Mouse (Mus musculus) monocyte, adult 5-6 weeks (primary cell): Measurements from ENCODE around the gene Zfp219. TPM values are rescaled to one million over a fixed set of nuclear protein-coding genes. Genes with fewer than 3 reads are reported as not detected.

ENCODE experiments used
- ATAC-seq: fragments of 153-309, 156-312 bp; replicated peaks from 2 replicates; pipeline ENCODE4 v1.8.0; 2017; ENCODE audit warnings: mild to moderate bottlenecking; ENCODE audit not compliant: low TSS enrichment, insufficient number of reproducible peaks, severe bottlenecking, poor library complexity, low FRiP score
- total RNA-seq: library from RNA; stranded (forward); fragments of 200-1000, 200-491, 200-594 nt; gene quantifications from 3 replicates; pipeline ENCODE4 v1.2.3, GENCODE M21; 2017

Zfp219 gene
- total RNA-seq, 1 experiment from 2014 or later, result 7.1 TPM

DNA sequence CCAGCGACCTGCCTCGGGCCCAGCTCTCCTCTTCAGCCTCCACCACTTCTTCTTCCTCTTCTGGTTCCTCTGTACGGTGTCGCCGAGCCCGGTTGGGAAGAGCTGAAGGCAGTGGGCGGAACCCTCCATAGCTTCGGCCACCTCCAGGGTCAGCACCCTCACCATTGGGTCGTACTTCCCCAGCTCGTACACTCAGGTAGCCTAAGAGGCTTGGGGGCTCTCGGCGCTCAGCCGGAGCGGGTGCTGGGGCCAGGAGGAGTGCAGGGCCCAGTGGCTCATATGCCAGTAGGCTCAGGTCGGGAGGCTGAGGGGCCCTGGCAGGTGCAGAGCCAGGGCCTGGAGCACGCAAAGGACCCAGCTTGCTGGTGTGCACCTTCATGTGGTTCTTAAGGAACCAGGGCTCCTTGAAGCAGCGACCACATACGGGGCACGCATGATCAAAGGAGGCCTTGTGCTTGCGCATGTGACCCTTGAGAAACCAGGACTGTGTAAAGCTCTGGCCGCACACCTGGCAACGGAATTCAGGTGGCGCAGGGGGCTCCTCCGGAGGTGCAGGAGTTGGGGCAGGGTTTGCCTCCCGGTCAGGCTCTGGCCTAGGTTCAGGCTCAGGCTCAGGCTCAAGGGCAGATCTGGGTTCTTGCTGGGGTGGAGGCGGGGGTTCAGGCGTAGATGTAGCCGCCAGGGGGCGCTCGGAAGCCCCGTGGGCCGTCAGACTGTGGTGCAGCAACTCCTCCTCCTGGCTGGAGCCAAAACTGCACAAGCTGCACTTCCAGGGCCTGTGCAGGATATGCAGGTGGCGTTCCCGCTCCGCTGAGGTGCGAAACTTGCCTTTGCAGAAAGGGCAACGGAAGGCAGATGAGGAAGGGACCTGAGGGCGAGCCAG lies 12.0 kb downstream of the Zfp219 start:
- peak; percentile 82 for ATAC-seq

DNA sequence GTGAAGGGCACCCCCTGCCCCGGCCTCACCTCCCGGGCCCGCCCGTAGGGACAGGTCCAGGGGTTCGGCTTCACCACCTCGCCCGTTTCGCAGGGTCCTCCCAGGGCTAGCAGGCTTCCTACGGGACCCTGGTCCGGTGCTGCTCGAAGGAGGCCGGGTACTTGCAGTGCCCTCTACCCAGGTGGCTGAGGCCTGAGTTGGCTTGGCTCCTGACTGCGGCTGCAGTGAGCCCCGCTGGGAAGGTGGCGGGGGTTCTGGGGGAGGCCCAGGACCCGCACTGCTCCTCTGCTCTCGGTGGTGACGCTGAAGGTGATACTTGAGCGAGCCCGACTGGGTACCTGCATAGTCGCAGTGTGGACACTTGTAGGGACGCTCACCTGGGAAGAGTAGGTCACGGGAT lies 13.8 kb downstream of the Zfp219 start:
- ATAC-seq, result no peak

GRCm38 (mm10) chr14:52006241-52006640 lies 14.3 kb downstream of the Zfp219 start:
- no peak for ATAC-seq

- ATAC-seq, result no peak
Observed at GRCm38 (mm10) chr14:52005616-52006015, 14.9 kb downstream of the Zfp219 start.

GRCm38 (mm10) chr14:52005141-52005540 lies 15.4 kb downstream of the Zfp219 start:
- no peak for ATAC-seq

- ATAC-seq, result no peak
Observed at GRCm38 (mm10) chr14:52003981-52004495, 16.5 kb downstream of the Zfp219 start.

DNA sequence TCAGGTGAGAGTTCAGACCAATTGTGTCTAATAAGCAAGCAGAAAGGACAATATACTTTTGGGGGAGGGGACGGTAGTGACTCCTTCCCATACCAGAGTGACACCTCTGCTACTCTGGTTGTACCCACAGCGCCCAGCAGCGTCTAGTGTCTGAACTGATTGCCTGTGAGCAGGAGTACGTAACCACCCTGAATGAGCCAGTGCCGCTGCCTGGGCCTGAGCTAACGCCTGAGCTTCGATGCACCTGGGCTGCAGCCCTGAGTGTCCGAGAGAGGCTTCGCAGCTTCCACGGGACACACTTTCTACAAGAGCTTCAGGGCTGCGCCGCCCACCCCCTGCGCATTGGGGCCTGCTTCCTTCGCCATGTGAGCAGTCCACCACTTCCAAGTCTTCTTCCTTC lies 23.1 kb downstream of the Zfp219 start:
- ATAC-seq, result no peak

GRCm38 (mm10) chr14:51996866-51997265 lies 23.7 kb downstream of the Zfp219 start:
- ATAC-seq, result no peak

- no peak for ATAC-seq
Observed at GRCm38 (mm10) chr14:51996231-51996841, 24.2 kb downstream of the Zfp219 start.

DNA sequence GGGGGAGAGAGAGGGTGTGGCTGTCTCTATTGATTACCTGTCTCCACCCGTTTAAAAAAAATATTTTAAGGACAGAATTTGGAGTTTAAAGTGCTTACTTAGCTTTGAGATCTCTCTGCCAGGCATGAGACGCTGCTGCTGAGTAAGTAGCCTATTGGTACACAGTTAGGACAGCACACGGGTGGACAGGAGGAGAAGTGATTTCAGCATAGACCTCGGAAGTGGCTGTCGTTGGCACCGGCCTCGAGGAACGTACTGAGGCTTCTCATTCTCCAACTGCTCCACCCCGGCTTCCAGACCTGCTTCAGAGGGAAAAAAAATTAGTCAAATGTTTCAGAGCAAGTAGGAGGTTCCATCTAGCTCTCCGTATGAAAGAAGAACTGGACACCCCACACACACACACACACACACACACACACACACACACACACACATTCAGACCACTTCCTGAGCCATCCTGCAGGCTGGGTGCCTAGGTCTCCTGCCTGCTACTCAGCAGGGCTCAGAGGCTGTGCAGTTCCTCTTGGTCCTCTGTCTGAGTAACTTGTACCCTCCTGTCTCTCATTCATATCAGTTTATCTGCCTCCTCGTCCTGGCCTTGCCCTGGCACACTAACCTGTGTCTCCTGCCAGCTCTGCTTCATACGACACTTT lies 25.2 kb downstream of the Zfp219 start:
- ATAC-seq, result no peak

DNA sequence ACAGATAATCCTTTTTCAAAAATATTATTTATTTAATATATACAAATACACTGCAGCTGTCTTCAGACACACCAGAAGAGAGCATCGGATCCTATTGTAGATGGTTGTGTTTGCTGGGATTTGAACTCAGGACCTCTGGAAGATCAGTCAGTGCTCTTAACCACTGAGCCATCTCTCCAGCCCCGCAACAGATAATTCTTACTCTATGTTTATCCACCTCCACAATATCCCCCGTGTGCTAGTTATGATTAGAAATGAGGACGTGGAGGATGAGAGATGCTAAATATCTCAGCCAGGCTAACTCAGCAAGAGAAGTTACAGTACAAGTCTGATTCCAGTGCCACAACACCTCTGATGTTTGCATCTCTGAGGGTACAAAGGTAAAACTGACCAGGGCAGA lies 26.1 kb downstream of the Zfp219 start:
- ATAC-seq, result no peak

DNA sequence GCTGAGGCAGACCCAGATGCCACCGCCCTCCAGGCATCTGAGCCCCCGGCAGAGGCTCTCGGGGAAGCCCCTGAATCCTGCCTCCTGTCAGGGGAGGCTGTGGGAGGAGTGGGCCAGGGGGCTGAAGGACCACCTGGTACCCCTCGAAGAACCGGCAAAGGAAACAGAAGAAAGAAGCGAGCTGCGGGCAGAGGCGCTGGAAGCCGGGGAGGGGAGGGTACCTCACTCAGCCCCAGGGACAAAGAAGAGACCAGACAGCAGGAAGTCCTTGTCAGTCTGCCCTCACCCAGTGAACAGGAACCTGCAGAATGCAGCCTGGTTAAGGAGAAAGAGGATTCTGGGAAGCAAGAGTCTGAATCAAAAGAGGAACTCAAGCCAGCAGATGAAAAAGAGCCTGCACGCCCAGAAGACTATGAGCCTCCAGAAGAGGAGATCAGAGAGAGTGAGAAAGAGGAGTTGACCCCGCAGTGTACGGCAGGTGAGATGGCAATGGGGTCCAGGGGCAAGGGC lies 31.0 kb downstream of the Zfp219 start:
- no peak for ATAC-seq

DNA sequence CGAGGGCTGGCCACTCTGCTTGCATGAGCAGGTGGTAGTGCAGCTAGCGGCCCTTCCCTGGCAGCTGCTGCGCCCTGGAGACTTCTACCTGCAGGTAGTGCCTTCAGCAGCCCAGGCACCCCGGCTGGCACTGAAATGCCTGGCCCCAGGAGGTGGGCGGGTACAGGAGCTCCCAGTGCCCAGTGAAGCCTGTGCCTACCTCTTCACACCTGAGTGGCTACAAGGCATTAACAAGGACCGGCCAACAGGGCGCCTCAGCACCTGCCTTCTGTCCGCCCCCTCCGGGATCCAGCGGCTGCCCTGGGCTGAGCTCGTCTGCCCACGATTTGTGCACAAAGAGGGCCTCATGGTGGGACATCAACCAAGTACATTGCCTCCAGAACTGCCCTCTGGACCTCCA lies 31.8 kb downstream of the Zfp219 start:
- no peak for ATAC-seq

GRCm38 (mm10) chr14:51987177-51987576 lies 33.4 kb downstream of the Zfp219 start:
- ATAC-seq, result no peak

DNA sequence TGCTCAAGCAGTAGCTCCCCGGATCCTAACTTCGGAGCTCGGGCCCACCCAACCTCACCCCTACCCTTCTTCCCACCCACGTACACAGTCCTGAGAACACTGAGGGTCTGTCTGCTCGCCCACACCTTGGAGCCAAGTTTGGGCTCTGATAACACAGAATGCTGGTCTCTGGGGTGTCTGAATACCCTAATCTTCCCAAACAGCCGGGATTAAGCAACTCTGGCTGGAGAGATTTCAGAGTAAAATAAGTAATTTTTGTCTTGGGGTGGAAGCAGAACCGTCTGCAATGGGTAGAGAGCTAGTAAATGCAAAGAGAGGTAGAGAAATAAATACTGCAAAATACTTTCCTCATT lies 34.4 kb downstream of the Zfp219 start:
- no peak for ATAC-seq

DNA sequence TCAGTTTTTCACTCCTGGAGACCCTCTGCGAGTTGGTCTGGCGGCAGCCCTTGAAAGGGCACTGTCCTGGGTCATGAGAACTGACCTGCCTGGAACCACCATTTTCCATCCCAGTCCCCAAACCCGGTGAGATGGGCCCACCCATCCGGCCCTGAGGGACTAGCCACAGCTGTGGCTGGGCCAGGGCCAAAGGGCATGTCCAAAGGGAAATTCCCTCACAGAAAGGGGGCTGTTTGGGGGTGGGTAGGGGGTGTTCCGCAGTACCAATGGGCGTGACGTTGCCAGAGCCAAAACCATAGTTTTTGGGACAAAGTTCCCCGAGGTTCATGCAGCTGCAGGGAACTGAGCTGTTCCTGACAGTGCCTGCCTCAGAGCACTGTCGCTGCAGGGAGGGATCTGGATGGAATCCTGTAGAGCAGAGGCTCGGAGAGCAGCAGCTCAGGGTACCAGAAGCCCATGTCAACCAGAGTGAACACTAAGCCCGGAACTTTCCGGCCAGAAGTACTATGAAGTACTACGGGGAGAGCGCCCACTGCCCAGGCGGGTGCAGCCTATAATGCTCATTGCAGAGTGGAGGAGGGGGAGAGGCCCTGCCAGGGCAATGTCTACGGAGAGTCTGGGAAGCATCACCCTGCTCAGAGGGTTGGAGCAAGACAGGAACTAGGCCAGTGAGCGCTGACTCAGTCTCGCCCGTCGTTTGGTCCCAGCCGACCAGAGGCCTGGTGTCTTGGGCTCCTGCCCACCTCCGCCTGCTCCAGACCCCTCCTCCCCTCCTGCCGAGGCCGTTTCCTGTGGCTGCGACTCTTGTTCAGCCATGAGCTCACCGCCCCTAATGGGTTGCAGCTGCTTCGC lies 35.0 kb downstream of the Zfp219 start:
- ATAC-seq, result peak; percentile 25; the same call in 1 of the 2 replicates

DNA sequence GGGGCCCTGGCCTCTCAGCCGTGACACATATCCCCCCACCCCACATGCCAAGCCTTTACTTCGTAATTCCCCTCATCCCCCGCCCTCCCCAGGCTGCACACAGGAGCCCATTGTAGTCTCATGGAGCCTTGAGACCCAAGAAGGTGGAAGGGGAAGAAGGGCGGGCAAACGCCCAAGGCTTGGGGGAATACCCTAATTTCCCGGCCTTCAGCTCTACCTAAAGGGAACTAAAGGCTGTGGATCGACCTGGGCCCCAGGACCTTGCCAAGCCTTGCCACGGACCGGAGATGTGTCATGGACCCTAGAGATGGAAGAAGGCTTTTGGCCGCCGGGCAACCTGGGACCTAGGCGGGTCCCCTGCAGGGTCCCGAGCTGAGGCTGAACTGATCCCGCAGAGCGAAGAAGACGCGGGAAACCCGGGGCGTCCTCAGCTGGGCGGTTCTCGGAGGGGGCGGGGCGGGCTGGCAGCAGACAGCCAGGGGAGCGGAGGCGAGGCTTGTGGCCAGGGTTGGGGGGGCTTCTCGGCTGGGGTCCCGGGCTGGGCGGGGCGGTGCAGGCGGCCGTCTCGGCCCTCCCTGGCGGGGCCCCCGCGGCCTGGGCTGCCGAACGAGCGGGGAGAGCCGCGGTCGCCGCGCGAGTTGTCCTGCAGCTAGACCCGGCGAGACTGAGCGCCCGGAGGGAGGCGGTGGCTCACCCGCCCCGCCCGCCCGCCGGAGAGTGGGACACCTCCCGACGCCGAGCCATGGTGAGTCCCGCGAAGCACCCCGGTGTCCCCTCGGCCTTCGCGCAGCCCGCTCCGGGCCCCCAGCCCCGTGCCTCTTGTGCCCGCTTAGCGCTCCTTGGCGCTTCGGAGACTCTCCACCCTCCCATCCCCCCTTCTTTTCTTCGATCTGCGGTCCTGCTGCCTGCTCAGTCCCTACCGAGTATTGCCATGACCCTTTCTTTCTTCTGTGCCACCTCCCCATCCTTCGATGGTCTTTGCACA lies 36.0 kb downstream of the Zfp219 start, which contains the start of gene Arhgef40:
Arhgef40 (plus strand) TSS at position 473 of the 985 bp plus-strand sequence.
- ATAC-seq, result peak; percentile 30; the same call in 1 of the 2 replicates
